Mouse (Mus musculus) small intestine, adult 10 weeks (tissue): Measurements from ENCODE around the gene Spag17. TPM values are rescaled to one million over a fixed set of nuclear protein-coding genes. Genes with fewer than 3 reads are reported as not detected.

Experiments
- polyA plus RNA-seq: library from polyadenylated mRNA; stranded (reverse); fragments of 350-450 nt; fragmentation: Illumina TruSeq; extraction: RNeasy Lipid Tissue Mini Kit (QIAGEN cat#74804); gene quantifications from one replicate; pipeline ENCODE4 v1.2.3, GENCODE M21; 2014; ENCODE audit warnings: low replicate concordance

The Spag17 gene
- polyA plus RNA-seq, result not detected

GRCm38 (mm10) chr3:99885187-99885811 is at the start of gene Spag17:
Spag17 (plus strand) TSS chr3:99885406.

DNA sequence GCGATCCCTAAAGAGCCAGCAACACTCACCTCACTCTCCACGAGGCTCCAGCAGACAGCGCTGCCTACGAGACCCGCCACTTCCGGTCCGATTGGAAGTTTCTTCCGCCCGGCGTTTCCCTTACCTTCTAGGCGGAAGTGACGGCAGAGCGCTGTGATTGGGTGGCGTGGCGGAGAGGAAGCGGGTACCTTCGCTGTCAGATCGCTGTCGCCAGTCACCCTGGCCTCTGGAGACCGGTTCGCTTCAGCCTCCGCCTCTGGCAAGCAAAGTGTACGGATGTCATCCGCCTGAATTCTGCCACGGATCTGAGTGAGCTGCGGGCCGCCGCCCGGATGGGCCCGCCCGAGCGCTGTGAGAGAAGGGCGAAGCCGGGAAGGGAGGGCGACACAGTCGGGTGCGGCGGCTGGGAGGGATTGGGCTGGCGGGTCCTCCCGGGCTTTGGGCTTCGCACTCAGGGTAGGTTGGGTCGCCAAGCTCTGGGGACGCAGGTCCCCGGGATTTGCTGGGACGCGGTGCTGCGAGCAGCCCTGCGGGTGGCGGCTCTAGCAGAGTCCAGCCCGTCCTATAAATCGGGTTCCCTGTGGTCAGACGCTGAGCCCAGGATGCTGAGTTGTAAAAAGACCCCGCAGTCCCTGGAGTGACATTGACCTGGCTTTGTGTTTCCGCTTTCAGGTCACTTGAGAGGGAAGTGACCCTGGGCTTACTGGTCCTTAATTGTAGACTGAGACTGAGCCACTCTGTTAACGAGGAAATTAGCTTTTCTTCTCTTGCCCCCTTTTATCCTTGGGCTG is 277.3 kb downstream of the Spag17 start, which contains the start of the genes Gdap2 and Wdr3:
Gene Gdap2 (plus strand): TSS at position 67 of the 791 bp plus-strand sequence.
Gene Wdr3 (minus strand): TSS at position 93 of the 791 bp plus-strand sequence.

